In genomic region chr6:36973096-36973495, GRCm38 (mm10) we compare ENCODE assay signal across 26 mouse cellular contexts.
DNase-seq lines count a peak whose midpoint lies in the region; ATAC-seq and TF ChIP-seq lines count a peak whose summit lies in the region.
"Had no signal": no experiment of that assay in that cellular context is flagged by ENCODE, and none has a peak within 500 bp of the region (broad histone marks: within the 10 kb centered on the region; RNA-seq: fewer than 3 reads in every experiment).

No protein-coding gene starts in this region.

- DNase-seq in adrenal gland, postnatal 10 days: peak; percentile 12
- DNase-seq in adrenal gland, postnatal 4 days (ENCODE audit: low spot score in 2 of 2): no peak
- DNase-seq in kidney, postnatal 0 days (ENCODE audit: low spot score): peak; percentile 32
- no peak for DNase-seq in kidney, postnatal 36 days
- peak; percentile 64 for DNase-seq in lung, embryonic 14.5 days
- no peak for DNase-seq in lung, postnatal 36 days
- DNase-seq in gastrocnemius, postnatal 10 days: no peak
- DNase-seq: cerebellum, adult 11-12 months; cerebellum, postnatal 14 days; gastrocnemius, postnatal 14 days; lung, adult 2 months; right cerebral cortex, postnatal 14 days; spleen, adult 18-20 months; thymus, postnatal 25 days had no signal

- H3K27me3 ChIP-seq in kidney, postnatal 0 days (ENCODE audit: insufficient read depth, low read length): no peaks in the 10 kb centered on the region
- H3K27me3 ChIP-seq in lung, embryonic 14.5 days (ENCODE audit: insufficient read depth, low read length): no peaks in the 10 kb centered on the region
- H3K27me3 ChIP-seq: embryonic facial prominence, embryonic 13.5 days; heart, embryonic 12.5 days; liver, embryonic 12.5 days; megakaryocyte, embryonic 14.5 days; midbrain, embryonic 13.5 days; neural tube, embryonic 12.5 days had no signal

- H3K4me3 ChIP-seq in kidney, postnatal 0 days (replicated peaks; ENCODE audit: low read depth, low read length): no peak overlapping the region
- H3K4me3 ChIP-seq in lung, embryonic 14.5 days (ENCODE audit: low read depth, low read length): no peak overlapping the region
- no peak overlapping the region for H3K4me3 ChIP-seq in embryonic fibroblast, embryonic 13.5 days (ENCODE audit: insufficient read depth, low read length)
- H3K4me3 ChIP-seq: embryonic facial prominence, embryonic 13.5 days; heart, embryonic 12.5 days; liver, embryonic 12.5 days; megakaryocyte, embryonic 14.5 days; midbrain, embryonic 13.5 days; neural tube, embryonic 12.5 days had no signal

- no peak overlapping the region for H3K4me2 ChIP-seq in kidney, postnatal 0 days (ENCODE audit: low read length)
- H3K4me2 ChIP-seq in lung, embryonic 14.5 days: no peak overlapping the region
- H3K4me2 ChIP-seq: embryonic facial prominence, embryonic 13.5 days; heart, embryonic 12.5 days; liver, embryonic 12.5 days; midbrain, embryonic 13.5 days; neural tube, embryonic 12.5 days had no signal

- TF ChIP-seq CTCF in kidney, postnatal 0 days (IDR thresholded peaks at IDR 0.05; ENCODE audit: low read depth): no peak
- no peak for TF ChIP-seq CTCF in lung, embryonic 14.5 days (IDR thresholded peaks at IDR 0.05; ENCODE audit: low read depth)
- no peak for TF ChIP-seq CTCF in embryonic fibroblast, embryonic 13.5 days (IDR thresholded peaks at IDR 0.05; ENCODE audit: borderline replicate concordance, insufficient read depth, low read length)

- no peak overlapping the region for H3K9ac ChIP-seq in kidney, postnatal 0 days (ENCODE audit: low read depth, low read length)
- H3K9ac ChIP-seq in lung, embryonic 14.5 days: no peak overlapping the region
- H3K9ac ChIP-seq: embryonic facial prominence, embryonic 13.5 days; heart, embryonic 12.5 days; liver, embryonic 12.5 days; midbrain, embryonic 13.5 days; neural tube, embryonic 12.5 days had no signal

- TF ChIP-seq POLR2A in embryonic fibroblast, embryonic 13.5 days (IDR thresholded peaks at IDR 0.05; ENCODE audit: low read depth, low read length): no peak

- no peaks in the 10 kb centered on the region for H3K9me3 ChIP-seq in kidney, postnatal 0 days (replicated peaks; ENCODE audit: low read length)
- no peaks in the 10 kb centered on the region for H3K9me3 ChIP-seq in lung, embryonic 14.5 days (ENCODE audit: low read depth, low read length)
- H3K9me3 ChIP-seq: embryonic facial prominence, embryonic 13.5 days; heart, embryonic 12.5 days; liver, embryonic 12.5 days; megakaryocyte, embryonic 14.5 days; midbrain, embryonic 13.5 days; neural tube, embryonic 12.5 days had no signal

- no peak for ATAC-seq in kidney, postnatal 0 days (replicated peaks; ENCODE audit: low FRiP score, low read depth)
- no peak for ATAC-seq in lung, embryonic 14.5 days (ENCODE audit: insufficient read depth)
- ATAC-seq: CD4-positive, CD25-positive, alpha-beta regulatory T cell, adult 4 months; forebrain, embryonic 14.5 days; hindbrain, postnatal 0 days; intestine, embryonic 16.5 days; liver, embryonic 12.5 days; midbrain, embryonic 13.5 days; Patski had no signal

- H3K36me3 ChIP-seq in kidney, postnatal 0 days (ENCODE audit: insufficient read depth, low read length): no peaks in the 10 kb centered on the region
- H3K36me3 ChIP-seq in lung, embryonic 14.5 days (ENCODE audit: insufficient read depth): no peaks in the 10 kb centered on the region
- H3K36me3 ChIP-seq: embryonic facial prominence, embryonic 13.5 days; heart, embryonic 12.5 days; liver, embryonic 12.5 days; neural tube, embryonic 12.5 days had no signal

- H3K27ac ChIP-seq in kidney, postnatal 0 days: no peak overlapping the region
- H3K27ac ChIP-seq in lung, embryonic 14.5 days (ENCODE audit: low read depth): no peak overlapping the region
- peak overlapping the region; percentile 59 for H3K27ac ChIP-seq in embryonic fibroblast, embryonic 13.5 days (ENCODE audit: insufficient read depth, low read length)
- H3K27ac ChIP-seq: embryonic facial prominence, embryonic 13.5 days; hindbrain, postnatal 0 days; liver, embryonic 12.5 days; midbrain, embryonic 13.5 days; neural tube, embryonic 12.5 days had no signal

- WGBS in kidney, postnatal 0 days: 52% methylated on average over 9 of the region's 9 CpGs
- WGBS in lung, embryonic 14.5 days: 50% methylated on average over 9 of the region's 9 CpGs

- H3K4me1 ChIP-seq in kidney, postnatal 0 days (replicated peaks; ENCODE audit: insufficient read depth, low read length): 0 out of 2 replicates have a peak, but pooled peaks cover 3% of the 10 kb centered on the region
- no peaks in the 10 kb centered on the region for H3K4me1 ChIP-seq in lung, embryonic 14.5 days (ENCODE audit: insufficient read depth)
- H3K4me1 ChIP-seq in embryonic fibroblast, embryonic 13.5 days (ENCODE audit: control insufficient read depth, insufficient read depth, low read length): peaks cover 6% of the 10 kb centered on the region
- H3K4me1 ChIP-seq: liver, embryonic 12.5 days; megakaryocyte, embryonic 14.5 days; midbrain, embryonic 13.5 days; neural tube, embryonic 12.5 days had no signal

Comparison
In these comparisons a context has a peak if more than half of its experiments do, and no peak if none do; other contexts are left out.
1. DNase-seq: peak in adrenal gland, postnatal 10 days (single experiment), kidney, postnatal 0 days (single experiment) and lung, embryonic 14.5 days (single experiment); none in adrenal gland, postnatal 4 days (0 of 2), kidney, postnatal 36 days (0 of 2), lung, postnatal 36 days (single experiment) and gastrocnemius, postnatal 10 days (single experiment).